Mouse (Mus musculus): ENCODE results near the gene Pla2g4b. TPM values are rescaled to one million over a fixed set of nuclear protein-coding genes. Genes with fewer than 3 reads are reported as not detected.

Pla2g4b gene
- polyA plus RNA-seq, 1 experiment from 2014 or later, result 0.17 TPM

Other genes starting within 250 kb of the Pla2g4b start
- gene Rpap1, start 245.9 kb upstream of the Pla2g4b start, polyA plus RNA-seq (2018), result 5.7 to 9.3 TPM (median 8.7 TPM) in 3 replicates
- 0.25 to 0.93 TPM (median 0.48 TPM) in 3 replicates for gene Tyro3, start 235.7 kb upstream of the Pla2g4b start, polyA plus RNA-seq (2018)
- gene Mga, start 136.2 kb upstream of the Pla2g4b start, polyA plus RNA-seq (2018), result 10.1 to 15.2 TPM (median 14.8 TPM) in 3 replicates
- 3.1 to 4.3 TPM (median 3.8 TPM) in 3 replicates for gene Mapkbp1, start 60.7 kb upstream of the Pla2g4b start, polyA plus RNA-seq (2018)
- 1.6 to 3.2 TPM (median 2.6 TPM) in 3 replicates for gene Jmjd7, start 5.9 kb upstream of the Pla2g4b start, polyA plus RNA-seq (2018)
- 0.15 to 0.18 TPM in 2 of 3 replicates, not detected in the other for gene Gm28042, start 5.9 kb upstream of the Pla2g4b start, polyA plus RNA-seq (2018)
- 253 to 336 TPM (median 297 TPM) in 3 replicates for gene Ehd4, start 121.2 kb downstream of the Pla2g4b start, polyA plus RNA-seq (2018)
- gene Pla2g4e, start 211.9 kb downstream of the Pla2g4b start, polyA plus RNA-seq (2018), result not detected in 3 replicates

Data from macrophage (primary cell).